Mouse (Mus musculus) right cerebral cortex, postnatal 36 days (tissue): ENCODE measurements at regions not wholly inside any gene's neighbourhood (a gene's known extent, or its start where the extent isn't known, plus 50 kb on each side); places are given as distances from the start of the nearest gene placed in this dataset.

Source experiments
- DNase-seq, 2 experiments: peaks; one replicate each; pipeline ENCODE4 v3.0.0; 2022; ENCODE audit warnings: low spot score in 2 of 2, mixed read lengths in 1 of 2

GRCm38 (mm10) chr15:52783940-52784339 lies 1100.8 kb upstream of the Gm7489 start:
- DNase-seq, result no peak

GRCm38 (mm10) chr15:52785196-52785595 lies 1099.5 kb upstream of the Gm7489 start:
- DNase-seq, result no peak

- DNase-seq, result no peak
Observed at GRCm38 (mm10) chr15:52785976-52786375, 1098.7 kb upstream of the Gm7489 start.

GRCm38 (mm10) chr15:52805479-52806199 lies 1079.1 kb upstream of the Gm7489 start:
- peak in 1 of 2 experiments; percentile 10 for DNase-seq

DNA sequence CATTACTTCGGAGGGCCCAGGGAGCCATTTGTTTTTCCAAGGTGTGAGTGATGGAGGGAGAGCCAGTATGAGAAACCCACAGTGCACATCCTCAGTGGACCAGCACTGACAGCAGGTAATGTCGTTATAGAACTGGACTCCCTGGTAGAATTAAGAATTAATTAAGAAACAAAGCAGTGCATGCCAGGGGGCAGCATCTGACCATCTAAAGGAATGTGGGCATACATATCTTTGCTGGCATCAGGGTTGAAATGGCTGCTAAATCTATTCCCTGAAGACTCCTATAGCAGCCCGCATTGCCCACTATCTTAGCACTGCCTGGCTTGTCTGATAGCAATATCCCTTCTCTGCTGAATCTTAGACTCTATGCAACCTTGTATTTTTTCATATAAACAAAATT lies 1076.1 kb upstream of the Gm7489 start:
- DNase-seq, result no peak

DNA sequence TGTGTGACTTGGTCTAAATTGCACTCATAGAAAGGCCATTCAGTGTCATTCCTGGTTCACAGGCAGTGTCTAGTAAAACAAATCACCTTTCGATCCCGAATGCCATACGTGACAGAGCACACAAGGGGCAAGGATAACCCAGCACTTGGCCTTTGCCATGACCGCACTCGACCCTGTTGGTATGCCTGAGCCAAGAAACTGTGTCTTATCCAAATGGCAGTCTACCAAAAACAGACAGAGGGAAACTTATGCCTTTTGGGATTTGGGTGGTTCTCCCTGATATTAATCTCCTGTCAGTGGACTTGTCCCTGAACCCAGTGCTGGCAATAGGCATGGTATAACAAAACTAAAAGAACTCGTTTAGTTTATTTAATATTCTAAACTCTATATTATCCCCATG lies 1063.9 kb upstream of the Gm7489 start:
- DNase-seq, result no peak

DNA sequence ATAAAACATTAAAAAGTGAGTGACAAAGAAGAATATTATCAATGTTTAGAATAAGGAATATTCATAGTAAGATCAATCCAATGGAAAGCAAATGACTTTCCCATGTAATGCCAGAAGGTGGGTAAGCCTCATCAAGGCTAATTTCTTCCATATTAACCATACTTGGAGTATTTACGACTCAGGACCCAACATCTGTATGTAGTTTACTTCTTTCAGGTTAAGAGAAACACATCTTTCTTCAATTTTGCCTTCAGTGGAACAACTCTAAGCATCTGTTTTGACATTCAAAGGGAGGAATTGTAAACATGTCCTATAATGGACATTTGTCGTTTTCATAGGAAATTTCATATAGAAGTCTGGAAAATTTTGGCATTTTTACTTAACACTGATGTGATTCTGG lies 1047.8 kb upstream of the Gm7489 start:
- DNase-seq, result no peak

DNA sequence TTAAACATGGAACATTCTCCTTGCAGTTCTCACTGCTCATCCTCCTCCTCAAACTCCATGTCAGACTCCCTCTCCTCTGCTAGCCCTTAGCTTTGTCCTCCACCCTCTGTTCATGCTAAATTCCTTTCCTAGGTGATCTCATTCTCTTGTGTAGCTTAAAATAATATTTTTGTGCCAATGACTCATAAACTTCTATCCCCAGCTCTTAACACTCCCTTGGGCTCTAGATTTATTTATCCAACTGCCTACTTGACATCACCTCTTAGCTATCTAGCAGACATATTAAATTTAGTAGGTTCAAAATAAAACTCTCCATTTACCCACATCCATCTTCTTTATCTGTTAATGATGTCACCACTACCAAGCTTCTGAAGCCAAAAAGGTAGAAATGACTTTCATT lies 1036.6 kb upstream of the Gm7489 start:
- DNase-seq, result no peak

DNA sequence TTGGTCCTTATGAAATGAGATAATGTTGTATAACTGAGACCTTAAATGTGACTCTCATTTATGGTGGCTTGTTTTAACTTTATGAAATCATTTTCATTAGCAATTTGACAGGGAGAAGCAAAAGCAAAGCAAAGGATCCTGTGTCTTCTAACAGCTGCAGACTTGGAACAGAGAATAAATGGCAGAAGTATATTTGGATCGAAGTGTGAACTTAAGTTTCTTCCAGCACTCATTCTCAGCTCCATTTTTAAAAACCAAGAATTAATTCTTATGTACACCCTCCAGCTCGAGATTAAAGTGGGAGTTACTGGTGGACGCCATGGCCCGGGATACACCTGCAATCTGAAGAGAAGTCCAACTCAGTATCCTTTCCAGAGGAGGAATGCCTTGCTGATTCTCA lies 1026.0 kb upstream of the Gm7489 start:
- no peak for DNase-seq

DNA sequence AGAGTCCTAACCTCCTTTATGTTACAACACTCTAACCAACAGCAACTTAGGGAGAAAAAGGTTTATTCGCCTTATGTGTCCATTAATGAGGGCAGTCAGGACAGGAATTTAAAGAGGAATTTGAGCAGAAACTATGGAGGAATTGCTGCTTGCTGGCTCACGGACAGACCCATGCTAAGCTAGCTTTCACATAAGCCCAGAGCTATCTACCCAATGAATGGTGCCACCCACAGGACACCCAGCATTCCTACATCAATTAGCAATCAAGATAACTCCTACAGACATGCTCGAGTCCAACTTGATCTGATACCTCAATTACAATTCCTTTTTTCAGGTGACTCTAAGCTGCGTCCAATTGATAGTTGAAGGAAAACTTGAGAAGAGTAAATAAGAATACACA lies 1021.2 kb upstream of the Gm7489 start:
- DNase-seq, result no peak

GRCm38 (mm10) chr15:52892244-52892950 lies 992.3 kb upstream of the Gm7489 start:
- DNase-seq, result no peak

DNA sequence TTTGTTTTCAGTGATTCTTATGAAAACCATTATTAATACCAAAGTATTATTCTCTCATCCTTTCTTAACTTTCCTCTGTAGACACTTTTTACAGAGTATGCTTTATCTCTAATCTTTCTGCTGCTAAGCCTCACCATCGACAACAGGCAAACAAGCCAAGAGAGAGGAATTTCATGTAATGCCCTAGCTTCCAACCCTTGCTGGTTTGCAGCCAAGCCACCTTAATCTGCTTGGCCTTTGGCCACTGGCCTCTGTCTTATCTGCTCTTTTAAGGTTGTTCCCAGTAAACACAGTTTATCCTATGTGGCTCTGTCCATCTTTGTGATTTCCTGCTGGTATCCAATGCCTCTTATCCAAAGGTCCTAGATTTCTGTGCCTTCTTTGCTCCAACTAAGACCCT lies 986.6 kb upstream of the Gm7489 start:
- DNase-seq, result no peak

DNA sequence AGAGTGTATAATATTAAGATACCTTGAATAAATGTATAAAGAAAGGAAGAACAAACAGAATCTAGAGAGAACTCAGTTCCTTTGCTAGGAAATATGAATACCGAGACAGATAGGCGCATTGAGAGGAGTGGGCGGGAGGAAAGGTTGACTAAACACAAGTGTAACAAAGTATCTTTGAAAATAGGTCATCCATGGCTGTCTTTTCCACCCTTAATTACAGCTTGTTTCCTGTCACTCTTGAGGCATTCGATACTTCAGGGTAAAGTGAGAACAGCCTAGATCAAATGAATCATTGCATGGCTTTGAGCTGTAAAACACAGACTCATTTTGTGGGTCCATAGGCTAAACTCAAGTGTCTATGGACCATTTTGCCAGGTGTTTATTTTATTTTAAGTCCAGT lies 985.3 kb upstream of the Gm7489 start:
- DNase-seq, result no peak

- no peak for DNase-seq
Observed at GRCm38 (mm10) chr15:52899822-52900221, 984.9 kb upstream of the Gm7489 start.

DNA sequence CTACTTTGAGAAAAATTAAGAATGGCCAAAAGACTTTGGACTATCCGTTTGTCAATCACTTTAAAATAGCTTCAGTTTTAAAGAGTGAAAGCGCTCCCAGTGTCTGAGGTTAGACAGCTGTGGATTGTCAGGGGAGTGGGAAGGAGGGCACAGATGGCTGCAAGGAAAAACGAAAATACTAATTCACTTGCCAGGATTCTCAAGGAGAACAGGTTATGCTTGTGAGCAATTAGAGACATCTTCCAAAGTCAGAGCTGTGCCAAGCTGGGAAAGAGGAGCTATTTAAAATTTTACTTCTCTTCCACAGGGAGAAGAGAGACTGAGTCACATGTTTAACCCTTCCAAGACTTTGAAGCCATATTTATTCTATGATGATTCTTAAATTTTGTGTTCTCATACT lies 979.5 kb upstream of the Gm7489 start:
- DNase-seq, result peak; percentile 2 to 17

GRCm38 (mm10) chr15:52907217-52907616 lies 977.5 kb upstream of the Gm7489 start:
- DNase-seq, result no peak

DNA sequence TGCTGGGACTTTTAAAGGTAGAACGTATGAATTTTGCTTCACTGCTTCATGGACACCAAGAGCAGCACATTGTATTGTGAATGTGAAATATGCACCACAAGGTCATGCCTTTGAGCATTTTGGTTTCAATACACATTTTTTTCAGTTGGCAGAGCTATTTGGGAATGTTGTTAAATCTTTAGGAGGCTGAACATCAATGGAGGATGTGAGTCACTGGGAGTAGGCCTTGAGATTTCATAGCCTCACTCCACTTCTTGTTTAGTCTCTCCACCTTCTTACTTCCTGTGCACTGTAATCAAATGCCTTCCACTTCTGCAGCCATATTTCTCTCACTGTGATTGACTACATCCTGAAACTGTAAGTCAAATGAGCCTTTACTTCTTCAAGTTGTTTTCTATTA lies 962.4 kb upstream of the Gm7489 start:
- no peak for DNase-seq

- DNase-seq, result no peak
Observed at GRCm38 (mm10) chr15:52928408-52928807, 956.3 kb upstream of the Gm7489 start.

DNA sequence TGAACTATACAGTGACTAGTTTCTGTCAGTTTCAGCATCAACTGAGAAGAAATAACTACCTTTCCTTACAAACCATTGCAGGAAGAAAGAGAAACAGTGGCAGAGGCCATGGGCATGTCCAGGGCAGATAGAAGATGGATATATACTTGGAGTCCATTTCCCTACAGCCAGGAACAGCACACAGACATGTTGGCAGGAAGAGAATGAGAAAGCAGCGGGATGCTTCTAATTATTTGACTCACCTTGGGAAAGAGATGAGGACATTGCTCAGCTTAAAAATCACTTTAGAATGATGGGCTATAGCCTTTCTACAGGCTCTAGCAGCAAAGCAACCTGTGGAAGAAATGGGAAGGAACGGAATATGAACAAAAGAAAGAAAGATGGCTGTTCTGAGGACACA lies 947.6 kb upstream of the Gm7489 start:
- no peak for DNase-seq

DNA sequence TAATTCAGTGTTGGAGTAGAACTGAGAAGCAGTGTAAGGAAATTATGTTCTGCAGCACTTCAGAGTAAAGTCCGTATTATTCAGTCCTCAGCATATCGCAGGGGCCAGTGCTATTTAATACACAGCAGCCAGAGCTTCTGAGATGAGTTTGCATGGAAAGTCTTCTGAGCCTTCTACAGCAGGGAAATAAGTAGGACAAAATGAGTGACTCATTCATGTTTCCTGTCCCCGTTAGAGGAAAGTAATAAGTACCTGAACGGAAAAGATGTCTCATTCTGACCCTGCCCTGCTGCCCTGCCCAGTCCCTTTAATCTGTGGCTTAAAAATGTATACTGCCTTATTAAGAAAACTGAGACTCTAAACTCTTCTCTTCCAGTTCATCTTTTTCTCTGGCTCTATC lies 940.1 kb upstream of the Gm7489 start:
- DNase-seq, result no peak

GRCm38 (mm10) chr15:52948196-52948595 lies 936.5 kb upstream of the Gm7489 start:
- DNase-seq, result no peak

DNA sequence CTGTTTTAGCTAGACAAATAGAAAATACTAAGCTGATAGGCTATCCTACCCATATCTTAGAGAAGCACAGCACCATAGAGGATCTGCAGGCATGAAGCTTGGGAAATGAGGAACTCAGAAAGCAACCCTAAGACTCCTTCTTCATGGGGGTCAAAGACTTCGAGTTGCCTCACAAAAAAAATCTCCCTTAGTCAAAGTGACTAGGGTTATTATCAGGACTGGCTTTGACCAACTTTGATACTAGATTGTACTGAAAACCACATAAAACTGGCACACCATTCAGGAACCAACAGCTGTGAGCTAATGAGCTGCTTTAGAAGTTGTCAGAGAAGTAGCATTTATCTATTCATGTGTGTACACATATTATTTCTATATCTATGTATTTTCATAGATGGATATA lies 931.2 kb upstream of the Gm7489 start:
- no peak for DNase-seq
